Mouse (Mus musculus): ENCODE results near the gene Foxm1.

Foxm1 gene

DNA sequence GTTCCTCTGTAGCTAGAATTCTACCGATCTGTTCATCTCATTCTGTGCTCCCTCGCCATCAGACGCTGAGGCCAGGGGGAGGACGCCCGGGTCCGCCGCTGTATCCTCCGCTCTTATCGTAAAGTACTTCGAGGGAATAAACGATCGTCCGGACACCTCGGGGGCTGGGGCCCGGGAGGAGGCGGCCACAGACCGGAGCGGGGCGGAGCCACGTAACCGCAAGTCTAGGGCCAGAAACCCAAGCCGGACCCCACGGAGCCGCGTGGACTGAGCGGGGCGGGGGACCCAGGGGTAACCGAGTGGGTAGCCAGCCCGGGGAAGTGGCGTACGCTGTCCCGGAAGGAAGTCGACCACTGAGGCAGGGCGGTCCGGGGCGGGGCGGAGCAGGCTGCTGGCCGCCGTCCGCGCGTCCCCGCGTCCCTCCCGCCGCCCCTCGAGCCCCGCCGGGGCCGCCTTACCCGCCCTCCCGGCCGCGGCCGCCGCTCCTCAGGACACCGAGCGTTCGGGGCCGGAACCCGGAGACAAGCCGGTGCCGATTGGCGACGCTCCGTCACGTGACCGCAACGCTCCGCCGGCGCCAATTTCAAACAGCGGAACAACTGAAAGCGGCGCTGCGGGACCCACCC is at the start of gene Foxm1, which contains the start of gene Rhno1:
Gene Foxm1, plus strand, starts transcription at position 587 of the 626 bp plus-strand sequence.
Gene Rhno1, minus strand, starts transcription at position 531 of the 626 bp plus-strand sequence.
- peak; percentile 91 for DNase-seq

DNA sequence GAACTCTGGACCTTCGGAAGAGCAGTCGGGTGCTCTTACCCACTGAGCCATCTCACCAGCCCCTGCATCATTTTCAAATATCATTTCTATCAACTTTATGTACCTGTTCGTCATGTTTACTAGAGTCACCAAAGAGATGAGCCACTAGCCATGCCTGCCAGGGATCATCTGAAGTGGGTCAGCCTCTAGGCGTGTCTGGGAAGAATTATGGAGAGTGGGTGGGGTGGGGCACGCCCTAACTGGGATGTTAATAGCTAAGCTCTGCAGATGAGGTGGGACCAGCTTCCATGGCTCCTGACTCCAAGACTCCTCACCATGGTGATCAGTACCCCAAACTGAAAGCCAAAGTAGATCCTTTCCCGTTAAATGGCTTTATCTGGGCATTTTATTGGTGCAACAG is 48.0 kb upstream of the Foxm1 start:
- DNase-seq: no peak

DNA sequence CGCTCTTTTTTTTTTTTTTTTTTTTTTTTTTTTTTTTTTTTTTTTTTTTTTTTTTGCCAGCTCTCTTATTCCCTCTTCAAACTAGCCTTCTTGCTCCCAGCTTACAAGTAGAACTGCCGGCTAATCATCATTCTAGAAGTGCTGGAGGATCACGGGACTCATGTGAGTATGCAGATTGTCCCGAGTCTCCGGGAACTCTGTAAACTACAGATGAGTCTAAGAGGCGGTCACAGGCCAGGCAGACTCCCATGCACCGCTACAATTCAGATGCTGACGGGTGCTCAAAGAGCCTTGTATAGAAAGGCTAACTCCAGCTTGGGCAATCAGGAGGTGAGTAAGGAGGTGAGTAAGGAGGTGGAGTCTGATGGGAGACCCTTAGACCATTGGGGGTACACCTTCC is 47.2 kb upstream of the Foxm1 start:
- no peak for DNase-seq

DNA sequence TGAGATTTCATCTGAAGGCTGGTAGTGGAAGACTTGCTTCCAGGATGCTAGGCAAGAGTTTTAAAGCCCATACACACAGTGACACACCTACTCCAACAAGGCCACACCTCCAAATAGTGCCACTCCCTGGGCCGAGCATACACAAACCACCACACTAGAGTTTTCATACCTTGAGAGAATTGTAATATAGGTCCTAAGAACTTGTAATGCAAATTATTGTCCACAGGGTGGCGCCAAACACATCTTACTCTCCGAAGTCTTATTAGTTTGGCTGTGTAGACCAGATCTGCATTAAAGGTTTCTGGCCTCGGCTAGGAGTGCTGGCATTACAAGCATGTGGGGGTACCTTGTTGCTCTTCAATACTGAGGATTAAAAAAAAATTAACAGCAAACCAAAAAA is 44.5 kb upstream of the Foxm1 start:
- peak; percentile 57 for DNase-seq

- peak; percentile 82 for DNase-seq
Measured at GRCm38 (mm10) chr6:128334397-128335124, 28.2 kb upstream of the Foxm1 start.

DNA sequence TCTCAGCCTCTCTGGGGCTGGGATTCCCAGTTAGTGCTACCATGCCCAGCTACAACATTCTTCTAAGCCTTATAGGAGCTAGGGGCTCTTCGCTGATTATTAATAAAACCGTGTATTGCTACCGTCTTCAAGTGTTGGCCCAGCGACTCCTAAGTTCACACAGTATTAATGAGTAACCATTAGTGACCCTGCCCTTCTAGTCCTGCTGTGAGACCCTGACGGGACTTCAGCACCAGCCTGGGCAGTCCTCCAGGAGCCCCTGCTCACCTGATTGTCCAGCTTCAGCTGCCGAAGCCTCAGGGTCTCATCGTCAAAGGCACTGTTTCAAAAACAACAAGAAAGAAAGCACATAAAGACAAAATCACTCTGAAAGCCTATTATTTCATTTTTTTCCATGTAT is 25.3 kb upstream of the Foxm1 start:
- no peak for DNase-seq

DNA sequence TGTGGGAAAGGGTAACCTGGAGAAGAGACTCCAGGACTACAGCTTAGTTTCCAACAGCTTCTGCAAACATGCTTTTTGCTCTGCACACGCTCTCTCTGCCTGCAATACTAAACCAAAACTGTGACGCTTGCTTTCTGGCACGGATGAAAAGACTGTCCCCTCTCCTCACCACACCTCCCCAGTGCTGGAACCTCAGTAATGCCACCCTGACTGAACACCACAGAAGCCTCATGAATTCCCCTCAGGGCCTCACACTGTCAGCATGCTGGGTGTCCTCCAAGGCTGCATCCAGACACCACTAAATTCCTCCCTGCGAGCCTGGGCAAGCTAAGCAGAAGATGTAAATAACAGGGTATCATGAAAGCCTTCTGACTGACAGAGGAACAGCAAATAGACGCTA is 23.9 kb upstream of the Foxm1 start:
- no peak for DNase-seq

DNA sequence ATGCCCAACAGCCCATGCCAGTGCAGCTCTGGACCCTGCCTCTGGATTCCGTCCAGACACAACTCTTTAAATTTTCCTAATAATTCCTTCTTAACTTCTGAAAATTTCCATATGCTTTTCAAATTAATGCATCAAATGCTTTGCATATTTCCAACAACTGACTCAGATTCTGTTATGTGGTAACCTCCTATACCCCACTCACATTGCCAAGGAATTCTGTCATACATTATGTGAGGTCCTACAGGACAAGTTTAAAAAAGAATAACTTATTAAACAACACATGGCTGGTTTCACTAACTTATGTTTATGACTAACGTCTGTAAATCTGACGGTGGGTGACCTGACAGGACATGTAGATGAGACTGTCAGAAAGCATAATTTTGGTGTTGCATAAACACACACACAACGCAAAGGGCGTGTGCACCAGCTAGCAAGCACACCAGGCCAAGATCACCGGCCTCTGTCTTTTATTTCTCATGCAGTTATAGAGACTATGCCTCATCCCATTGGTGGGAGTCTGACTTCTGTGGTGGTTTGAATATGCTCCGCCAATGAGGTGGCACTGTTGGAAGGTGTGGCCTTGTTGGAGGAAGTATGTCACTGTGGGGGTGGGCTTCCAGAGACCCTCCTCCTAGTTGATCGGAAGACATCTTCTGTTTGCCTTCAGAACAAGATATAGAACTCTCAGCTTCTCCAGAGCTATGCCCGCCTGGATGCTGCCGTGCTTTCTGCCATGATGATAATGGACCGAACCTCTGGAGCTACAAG is 20.6 kb upstream of the Foxm1 start:
- DNase-seq: no peak

- no peak for DNase-seq
Measured at GRCm38 (mm10) chr6:128345623-128346022, 17.1 kb upstream of the Foxm1 start.

- no peak for DNase-seq
Measured at GRCm38 (mm10) chr6:128346782-128347181, 16.0 kb upstream of the Foxm1 start.

DNA sequence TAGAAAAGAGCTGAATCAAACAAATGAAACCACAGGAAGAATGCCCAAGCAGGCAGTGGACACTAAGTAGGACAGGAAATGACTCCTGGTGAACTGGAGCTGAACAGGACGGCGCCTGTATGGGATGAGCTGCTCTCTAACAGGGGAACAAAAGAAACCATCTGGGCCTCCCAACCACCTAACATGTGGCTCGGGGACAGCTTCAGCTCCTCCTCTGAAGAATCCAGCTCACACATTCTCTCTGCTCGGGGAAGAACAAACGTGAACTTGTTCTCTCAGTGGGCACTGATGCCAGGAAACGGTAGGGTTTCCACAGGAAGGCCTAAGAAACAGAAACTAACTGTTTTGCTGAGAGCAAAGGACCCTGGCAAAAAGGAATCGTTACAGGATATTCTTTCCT is 13.1 kb upstream of the Foxm1 start:
- DNase-seq: no peak

DNA sequence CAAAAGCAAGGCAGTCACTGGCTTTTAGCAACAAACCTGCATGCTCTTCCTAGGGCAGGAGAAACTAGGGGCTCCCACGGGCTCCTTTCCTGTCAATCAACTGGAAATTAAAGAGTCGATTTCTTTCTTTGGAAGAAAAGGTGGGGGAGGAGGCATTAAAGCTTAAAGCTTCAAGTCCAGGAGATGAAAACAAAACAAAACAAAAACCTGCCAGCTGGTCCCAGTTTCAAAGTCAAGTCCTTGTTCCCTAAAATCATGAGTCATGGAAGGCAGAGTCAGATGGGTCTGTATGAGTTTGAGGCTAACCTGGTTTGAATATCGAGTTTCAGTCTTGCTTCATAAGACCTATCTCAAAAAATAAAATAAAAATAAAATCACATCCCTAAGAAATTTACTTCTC is 8.6 kb upstream of the Foxm1 start:
- no peak for DNase-seq

GRCm38 (mm10) chr6:128355201-128355681 is 7.5 kb upstream of the Foxm1 start:
- no peak for DNase-seq

GRCm38 (mm10) chr6:128355726-128356416 is 6.9 kb upstream of the Foxm1 start, which contains the start of gene Tulp3:
Tulp3 (minus strand) TSS chr6:128355851.
- peak; percentile 91 for DNase-seq

DNA sequence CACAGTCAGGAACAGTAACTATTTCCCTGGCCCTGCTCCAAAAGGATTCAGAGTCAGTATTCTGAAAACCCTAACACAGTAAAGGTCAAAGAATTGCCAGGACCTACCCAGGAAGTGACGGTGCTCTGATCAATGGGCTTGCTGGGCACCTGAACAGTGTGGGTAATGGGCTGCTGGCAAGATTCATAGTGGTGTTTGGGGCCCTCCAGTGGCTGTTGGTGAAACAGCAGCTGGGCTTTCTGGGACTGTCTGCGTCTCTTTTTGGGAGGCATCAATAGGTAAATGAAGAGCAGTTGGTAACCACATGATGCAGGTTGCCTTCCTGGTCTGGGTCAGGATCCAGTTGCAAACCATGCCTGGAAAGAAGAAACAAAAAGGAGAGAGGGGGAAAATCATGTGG is 3.8 kb upstream of the Foxm1 start:
- peak; percentile 82 for DNase-seq

DNA sequence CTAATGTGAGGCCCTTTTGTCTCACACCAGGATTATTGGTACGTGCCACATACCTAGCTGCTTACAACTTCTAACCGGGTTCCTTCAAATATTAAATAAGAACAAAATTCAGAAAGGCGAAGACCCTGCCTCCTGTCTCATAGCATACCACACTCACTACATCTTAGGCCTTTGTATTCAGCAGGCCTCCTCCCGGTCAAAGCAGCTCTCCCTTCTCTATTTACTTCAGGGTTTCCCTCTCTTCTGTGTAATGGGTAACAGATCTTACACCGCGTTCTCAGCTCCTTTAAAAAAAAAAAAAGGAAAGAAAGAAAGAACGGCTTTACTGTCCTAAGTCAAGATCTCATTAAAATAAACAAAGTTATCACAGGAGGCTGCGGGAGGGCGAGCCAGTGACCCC is 866 bp upstream of the Foxm1 start:
- no peak for DNase-seq

GRCm38 (mm10) chr6:128363007-128363825 is 449 bp downstream of the Foxm1 start:
- DNase-seq: no peak

DNA sequence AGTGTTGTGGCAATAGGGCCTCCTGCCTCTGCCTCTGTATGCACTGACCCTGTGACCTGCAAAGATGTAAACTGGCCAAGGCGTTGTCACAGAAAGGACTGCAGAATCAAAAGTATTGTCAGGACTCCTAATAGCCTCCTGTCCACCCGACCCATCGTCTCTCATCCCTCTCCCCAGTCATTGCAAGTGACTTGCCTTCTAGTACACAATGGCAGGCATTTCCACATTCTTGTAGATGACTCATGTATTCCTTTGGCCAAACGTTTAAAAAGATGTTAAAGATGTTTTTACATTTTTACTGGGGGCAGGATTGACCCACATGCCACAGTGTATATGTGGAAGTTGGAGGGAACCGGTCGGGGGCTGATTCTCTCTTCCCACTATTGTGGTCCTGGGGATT is 2.0 kb downstream of the Foxm1 start:
- DNase-seq: no peak

DNA sequence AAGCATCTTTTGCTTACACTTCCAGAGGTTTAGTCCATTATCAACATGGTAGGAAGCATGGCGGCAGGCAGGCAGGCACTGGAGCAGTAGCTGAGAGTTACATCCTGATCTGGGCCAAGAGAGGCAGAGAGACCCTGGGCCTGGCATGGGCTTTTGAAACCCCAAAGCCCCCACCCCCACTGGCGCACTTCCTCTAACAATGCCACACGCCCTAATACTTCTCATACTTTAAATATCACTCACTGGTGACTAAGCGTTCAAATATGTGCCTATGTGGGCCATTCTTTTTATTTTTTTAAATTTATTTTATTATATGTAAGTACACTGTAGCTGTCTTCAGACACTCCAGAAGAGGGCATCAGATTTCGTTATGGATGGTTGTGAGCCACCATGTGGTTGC is 3.7 kb downstream of the Foxm1 start:
- no peak for DNase-seq

DNA sequence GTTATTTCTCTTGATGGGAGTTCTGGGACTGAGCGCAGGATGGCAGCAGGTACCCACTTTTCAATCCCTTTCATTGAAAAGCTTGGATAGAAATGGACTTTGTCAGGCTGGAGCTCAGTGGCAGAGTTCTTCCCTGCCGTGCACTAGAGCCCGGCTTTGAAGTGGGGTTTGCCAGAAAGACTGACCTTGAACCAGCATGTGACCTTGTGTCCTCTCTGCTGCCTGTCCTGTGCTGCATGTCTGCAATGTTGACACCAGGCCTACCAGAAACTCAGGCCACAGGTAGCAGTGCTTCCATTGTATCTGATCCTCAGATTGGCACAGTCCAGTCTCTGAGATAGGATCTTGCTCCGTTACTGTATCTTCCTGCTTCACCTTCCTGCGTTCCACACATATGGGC is 7.3 kb downstream of the Foxm1 start:
- no peak for DNase-seq

DNA sequence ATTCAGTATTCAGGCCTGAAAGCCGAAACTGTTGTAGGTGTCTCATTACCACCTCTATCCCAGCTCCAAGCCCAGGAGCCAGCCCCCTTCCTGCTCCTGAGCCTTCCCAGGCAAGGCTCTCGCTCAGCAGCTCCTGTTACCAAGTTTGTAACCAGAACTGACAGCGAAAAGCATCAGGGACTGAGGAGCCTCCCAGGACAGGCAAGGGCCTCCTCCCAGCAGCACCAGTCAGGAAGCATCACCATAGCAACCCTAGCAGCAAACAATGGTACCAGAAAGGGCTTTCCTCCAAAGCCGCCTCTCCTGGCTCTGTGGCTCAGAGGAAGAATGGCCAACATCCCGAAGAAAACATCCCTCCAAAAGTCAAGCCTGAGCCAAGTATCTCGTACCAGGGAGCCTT is 12.4 kb downstream of the Foxm1 start, which contains the start of the genes Tex52 and Gm44596:
Gene Tex52, plus strand, starts transcription at position 265 of the 400 bp plus-strand sequence.
Gene Gm44596, plus strand, starts transcription at position 312 of the 400 bp plus-strand sequence.
- no peak for DNase-seq
